Mouse (Mus musculus): ENCODE data around the gene Ttc7. TPM values are rescaled to one million over a fixed set of nuclear protein-coding genes. Genes with fewer than 3 reads are reported as not detected.

The Ttc7 gene
- total and polyA plus RNA-seq, 2 experiments from 2014 or later, result 2.7 to 6.7 TPM

DNA sequence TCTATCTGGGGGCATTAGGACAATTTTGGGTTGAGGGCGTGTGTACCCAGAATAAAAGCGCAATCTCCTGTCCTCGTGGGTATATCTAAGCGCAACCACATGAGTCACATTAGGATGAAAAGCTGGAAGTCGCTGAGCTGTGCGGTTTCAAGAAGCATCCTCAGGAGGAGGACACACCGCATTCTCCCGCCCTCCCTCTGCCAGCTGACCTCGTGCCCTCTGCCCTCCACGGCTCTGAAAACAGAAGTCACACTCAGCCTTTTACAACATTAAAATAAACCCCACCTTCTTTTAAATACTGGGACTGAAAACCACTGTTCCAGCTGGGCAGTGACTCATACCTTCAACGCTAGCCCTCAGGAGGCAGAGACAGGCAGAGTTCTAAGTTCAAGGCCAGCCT, 114.4 kb downstream of the Ttc7 start:
- no peak for ATAC-seq (ENCODE audit: insufficient read depth, low read depth)
- Histone ChIP-seq H3K4me1 (ENCODE audit: control insufficient read depth, insufficient read depth) (no peaks in the 10 kb centered on the region), H3K27ac (ENCODE audit: low read depth) (no peak overlapping the region), H3K9ac (replicated peaks; ENCODE audit: low read depth, low read length) (no peak overlapping the region), H3K36me3 (replicated peaks; ENCODE audit: control insufficient read depth, insufficient read depth, low read length) (no peaks in the 10 kb centered on the region), H3K4me2 (ENCODE audit: low read depth, low read length) (no peak overlapping the region), H3K4me3 (ENCODE audit: low read depth, low read length) (no peak overlapping the region), H3K27me3 (ENCODE audit: control insufficient read depth, insufficient read depth, low read length) (no peaks in the 10 kb centered on the region), H3K9me3 (replicated peaks; ENCODE audit: control insufficient read depth, low read length) (no peaks in the 10 kb centered on the region)
- 79% methylated on average over 11 of the region's 11 CpGs for WGBS
- no peak for DNase-seq (ENCODE audit: low spot score)
- TF ChIP-seq CTCF (IDR thresholded peaks at IDR 0.05; ENCODE audit: low read depth) (no peak), EP300 (IDR thresholded peaks at IDR 0.05; ENCODE audit: low read depth) (no peak)

DNA sequence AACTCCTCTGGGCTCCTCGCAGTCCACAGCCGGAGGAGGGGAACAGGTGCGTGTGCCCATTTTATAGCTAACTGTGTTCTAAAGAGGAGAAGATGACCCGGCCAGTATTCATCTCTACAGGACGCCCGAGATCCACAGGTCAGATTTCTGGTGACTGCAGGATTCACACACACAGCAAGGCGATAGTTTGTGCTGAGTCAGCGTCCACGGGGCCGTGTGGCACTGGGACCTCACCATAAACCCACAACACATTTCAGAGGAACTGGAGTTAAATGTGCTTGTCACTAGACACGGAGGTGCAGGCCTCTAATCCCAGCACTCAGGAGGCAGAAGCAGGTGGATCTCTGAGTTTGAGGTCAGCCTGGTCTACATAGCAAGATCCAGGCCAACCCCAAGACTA, 119.8 kb downstream of the Ttc7 start:
- H3K9ac ChIP-seq (replicated peaks; ENCODE audit: low read depth, low read length), result no peak overlapping the region
- H3K4me1 ChIP-seq (ENCODE audit: control insufficient read depth, insufficient read depth), result no peaks in the 10 kb centered on the region
- WGBS, result 90% methylated on average over 11 of the region's 11 CpGs

DNA sequence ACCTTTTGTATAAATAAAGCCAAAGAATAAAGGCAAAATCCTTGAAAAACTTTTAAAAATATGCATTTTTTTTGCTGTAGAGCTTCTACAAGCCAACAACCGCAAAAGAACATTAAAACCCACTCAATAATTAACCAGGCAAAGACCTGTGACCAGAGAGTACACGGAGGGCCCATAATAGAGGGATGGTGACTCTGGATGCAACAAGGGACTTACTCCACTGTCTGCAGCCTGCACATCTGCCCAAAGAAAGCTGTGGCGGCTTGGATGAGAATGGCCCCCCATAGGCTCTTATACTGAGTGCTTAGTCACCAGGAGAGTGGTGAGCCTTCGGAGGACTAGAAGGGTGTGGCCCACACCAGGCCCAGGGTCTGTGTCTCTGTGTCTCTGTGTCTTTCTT, 120.8 kb downstream of the Ttc7 start:
- H3K27ac ChIP-seq (ENCODE audit: low read depth), result no peak overlapping the region
- H3K36me3 ChIP-seq (replicated peaks; ENCODE audit: control insufficient read depth, insufficient read depth, low read length), result no peaks in the 10 kb centered on the region
- no peak overlapping the region for H3K4me3 ChIP-seq (ENCODE audit: low read depth, low read length)
- H3K9me3 ChIP-seq (replicated peaks; ENCODE audit: control insufficient read depth, low read length), result no peaks in the 10 kb centered on the region
- TF ChIP-seq CTCF (IDR thresholded peaks at IDR 0.05; ENCODE audit: low read depth), result no peak
- no peak for TF ChIP-seq EP300 (IDR thresholded peaks at IDR 0.05; ENCODE audit: low read depth)
- 81% methylated on average over 4 of the region's 4 CpGs for WGBS
- DNase-seq (ENCODE audit: low spot score) (no peak), ATAC-seq (ENCODE audit: insufficient read depth, low read depth) (no peak)
- H3K4me2 ChIP-seq (ENCODE audit: low read depth, low read length), result no peak overlapping the region
- no peak overlapping the region for H3K9ac ChIP-seq (replicated peaks; ENCODE audit: low read depth, low read length)
- no peaks in the 10 kb centered on the region for H3K27me3 ChIP-seq (ENCODE audit: control insufficient read depth, insufficient read depth, low read length)
- no peaks in the 10 kb centered on the region for H3K4me1 ChIP-seq (ENCODE audit: control insufficient read depth, insufficient read depth)

More for the DNA sequence above, 119.8 kb downstream of the Ttc7 start:
- Histone ChIP-seq H3K9me3 (replicated peaks; ENCODE audit: control insufficient read depth, low read length) (no peaks in the 10 kb centered on the region), H3K36me3 (replicated peaks; ENCODE audit: control insufficient read depth, insufficient read depth, low read length) (no peaks in the 10 kb centered on the region), H3K27ac (ENCODE audit: low read depth) (no peak overlapping the region), H3K4me3 (ENCODE audit: low read depth, low read length) (no peak overlapping the region), H3K4me2 (ENCODE audit: low read depth, low read length) (no peak overlapping the region), H3K27me3 (ENCODE audit: control insufficient read depth, insufficient read depth, low read length) (no peaks in the 10 kb centered on the region)
- no peak for ATAC-seq (ENCODE audit: insufficient read depth, low read depth)
- TF ChIP-seq CTCF (IDR thresholded peaks at IDR 0.05; ENCODE audit: low read depth), result no peak
- no peak for TF ChIP-seq EP300 (IDR thresholded peaks at IDR 0.05; ENCODE audit: low read depth)
- no peak for DNase-seq (ENCODE audit: low spot score)

DNA sequence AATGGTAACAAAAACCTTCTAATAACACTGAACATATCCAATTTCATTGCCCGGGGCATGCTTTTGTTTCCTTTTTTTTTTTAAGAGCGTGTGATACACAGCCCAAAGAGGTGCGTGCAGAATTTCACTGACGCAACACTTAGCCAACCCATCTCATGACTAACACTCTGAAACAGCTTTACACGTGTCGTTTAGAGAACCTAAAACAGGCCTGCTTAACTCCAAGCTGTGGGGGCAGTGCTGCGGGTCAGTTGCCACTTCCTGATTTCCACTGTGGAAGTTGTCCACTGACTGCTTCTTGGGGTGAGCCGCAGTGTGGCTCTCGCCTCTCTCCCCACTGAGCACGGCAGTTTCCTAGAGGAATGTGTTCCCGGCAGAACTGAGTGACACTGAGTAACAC, 122.9 kb downstream of the Ttc7 start:
- TF ChIP-seq CTCF (IDR thresholded peaks at IDR 0.05; ENCODE audit: low read depth) (no peak), EP300 (IDR thresholded peaks at IDR 0.05; ENCODE audit: low read depth) (no peak)
- Histone ChIP-seq H3K36me3 (replicated peaks; ENCODE audit: control insufficient read depth, insufficient read depth, low read length) (no peaks in the 10 kb centered on the region), H3K27ac (ENCODE audit: low read depth) (no peak overlapping the region), H3K4me1 (ENCODE audit: control insufficient read depth, insufficient read depth) (no peaks in the 10 kb centered on the region), H3K9me3 (replicated peaks; ENCODE audit: control insufficient read depth, low read length) (no peaks in the 10 kb centered on the region), H3K4me2 (ENCODE audit: low read depth, low read length) (no peak overlapping the region), H3K27me3 (ENCODE audit: control insufficient read depth, insufficient read depth, low read length) (no peaks in the 10 kb centered on the region), H3K9ac (replicated peaks; ENCODE audit: low read depth, low read length) (no peak overlapping the region), H3K4me3 (ENCODE audit: low read depth, low read length) (no peak overlapping the region)
- ATAC-seq (ENCODE audit: insufficient read depth, low read depth) (no peak), DNase-seq (ENCODE audit: low spot score) (no peak)
- WGBS, result 70% methylated on average over 11 of the region's 11 CpGs

DNA sequence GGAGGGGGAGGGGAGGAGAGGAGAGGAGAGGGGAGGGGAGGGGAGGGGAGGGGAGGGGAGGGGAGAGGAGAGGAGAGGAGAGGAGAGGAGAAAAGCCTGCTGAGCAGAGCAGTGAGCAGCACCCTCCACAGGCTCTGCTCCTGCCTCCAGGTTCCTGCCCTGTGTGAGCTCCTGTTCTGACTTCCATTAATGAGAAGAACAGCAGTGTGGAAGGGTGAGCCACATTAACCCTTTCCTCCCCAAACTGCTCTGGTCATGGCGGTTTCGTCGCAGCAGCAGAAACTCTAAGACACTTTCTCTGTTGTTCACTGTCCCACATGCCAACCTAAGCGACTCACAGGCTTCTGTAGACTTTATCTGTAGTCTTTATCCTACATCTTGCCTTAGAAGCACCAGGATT, 124.0 kb downstream of the Ttc7 start:
- no peak overlapping the region for H3K27ac ChIP-seq (ENCODE audit: low read depth)
- H3K27me3 ChIP-seq (ENCODE audit: control insufficient read depth, insufficient read depth, low read length), result no peaks in the 10 kb centered on the region
- no peaks in the 10 kb centered on the region for H3K4me1 ChIP-seq (ENCODE audit: control insufficient read depth, insufficient read depth)
- DNase-seq (ENCODE audit: low spot score), result no peak
- H3K36me3 ChIP-seq (replicated peaks; ENCODE audit: control insufficient read depth, insufficient read depth, low read length), result no peaks in the 10 kb centered on the region
- H3K4me3 ChIP-seq (ENCODE audit: low read depth, low read length), result no peak overlapping the region
- no peak for ATAC-seq (ENCODE audit: insufficient read depth, low read depth)
- H3K9ac ChIP-seq (replicated peaks; ENCODE audit: low read depth, low read length), result no peak overlapping the region
- no peak overlapping the region for H3K4me2 ChIP-seq (ENCODE audit: low read depth, low read length)
- no peak for TF ChIP-seq CTCF (IDR thresholded peaks at IDR 0.05; ENCODE audit: low read depth)
- no peak for TF ChIP-seq EP300 (IDR thresholded peaks at IDR 0.05; ENCODE audit: low read depth)
- H3K9me3 ChIP-seq (replicated peaks; ENCODE audit: control insufficient read depth, low read length), result no peaks in the 10 kb centered on the region
- 81% methylated on average over 4 of the region's 4 CpGs for WGBS

DNA sequence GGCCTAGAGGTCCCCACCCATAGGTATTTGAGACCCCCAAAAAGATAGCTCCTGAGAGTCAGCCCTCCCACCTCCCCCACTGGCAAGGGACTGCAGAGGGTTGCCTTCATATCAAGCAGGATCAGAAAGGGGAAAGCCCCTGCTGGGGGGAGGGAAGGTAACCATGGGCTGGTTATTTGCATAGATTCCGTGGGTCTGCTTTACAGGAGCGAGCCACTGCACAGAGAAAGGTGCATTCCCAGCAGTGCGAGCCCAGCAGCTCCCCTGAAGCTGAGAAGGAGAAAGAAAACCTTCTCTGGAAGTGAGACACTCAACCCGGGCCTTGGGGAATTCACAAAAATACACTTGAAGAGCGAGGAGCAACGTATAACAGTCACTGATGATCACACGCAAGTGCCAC, 135.4 kb downstream of the Ttc7 start:
- H3K27ac ChIP-seq (ENCODE audit: low read depth), result no peak overlapping the region
- H3K27me3 ChIP-seq (ENCODE audit: control insufficient read depth, insufficient read depth, low read length), result no peaks in the 10 kb centered on the region
- no peaks in the 10 kb centered on the region for H3K36me3 ChIP-seq (replicated peaks; ENCODE audit: control insufficient read depth, insufficient read depth, low read length)
- H3K4me1 ChIP-seq (ENCODE audit: control insufficient read depth, insufficient read depth), result no peaks in the 10 kb centered on the region
- H3K4me3 ChIP-seq (ENCODE audit: low read depth, low read length), result no peak overlapping the region
- no peak overlapping the region for H3K4me2 ChIP-seq (ENCODE audit: low read depth, low read length)
- TF ChIP-seq CTCF (IDR thresholded peaks at IDR 0.05; ENCODE audit: low read depth) (no peak), EP300 (IDR thresholded peaks at IDR 0.05; ENCODE audit: low read depth) (no peak)
- DNase-seq (ENCODE audit: low spot score), result no peak
- ATAC-seq (ENCODE audit: insufficient read depth, low read depth), result no peak
- WGBS, result 73% methylated on average over 7 of the region's 7 CpGs
- H3K9ac ChIP-seq (replicated peaks; ENCODE audit: low read depth, low read length), result no peak overlapping the region
- no peaks in the 10 kb centered on the region for H3K9me3 ChIP-seq (replicated peaks; ENCODE audit: control insufficient read depth, low read length)

Data from heart, postnatal 0 days (tissue).